In the genomic region with DNA sequence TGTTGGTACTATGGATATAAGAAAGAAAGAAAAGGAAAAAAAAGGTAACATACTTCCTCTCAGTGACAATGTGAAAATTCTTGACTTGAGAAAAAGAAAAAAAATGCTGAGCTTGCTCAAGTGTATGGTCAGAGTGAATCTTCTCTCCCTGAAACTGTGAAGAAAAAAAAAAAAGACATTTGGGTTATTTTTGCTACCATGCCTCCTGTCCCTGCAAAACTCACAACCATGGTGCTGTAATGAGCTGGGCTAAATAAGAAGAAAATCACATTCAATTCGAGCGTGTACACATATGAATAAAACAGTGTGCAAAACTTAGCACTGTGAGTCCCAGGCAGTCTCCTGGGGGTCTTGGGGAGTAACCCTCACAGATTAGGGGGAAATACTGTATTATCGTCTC, we compare ENCODE assay signal across 16 mouse cellular contexts.
DNase-seq lines count a peak whose midpoint lies in the region; ATAC-seq lines count a peak whose summit lies in the region.
"Had no signal": no experiment of that assay in that cellular context is flagged by ENCODE, and none has a peak within 500 bp of the region (broad histone marks: within the 10 kb centered on the region; RNA-seq: fewer than 3 reads in every experiment).

No protein-coding gene starts in this region.

- no peak overlapping the region; the same call in 1 of the 2 replicates for H3K4me2 ChIP-seq in hindbrain, embryonic 16.5 days (ENCODE audit: low read length)
- H3K4me2 ChIP-seq in forebrain, embryonic 13.5 days: peak overlapping the region; percentile 62
- H3K4me2 ChIP-seq in hindbrain, embryonic 13.5 days: no peak overlapping the region
- peak overlapping the region; percentile 54; the same call in 1 of the 2 replicates for H3K4me2 ChIP-seq in neural tube, embryonic 13.5 days

- no peak for DNase-seq in hindbrain, embryonic 10.5 days (ENCODE audit: low spot score)
- DNase-seq in right cerebral cortex, postnatal 10 days (ENCODE audit: low spot score in 2 of 2): no peak
- no peak for DNase-seq in adrenal gland, adult 8-10 months
- DNase-seq: cerebellum, adult 9-10 months; kidney, adult 8-10 months; kidney, postnatal 14 days; liver; right cerebral cortex, postnatal 25 days had no signal

- H3K4me3 ChIP-seq in hindbrain, embryonic 10.5 days: peak overlapping the region; percentile 44; the same call in 1 of the 2 replicates
- no peak overlapping the region for H3K4me3 ChIP-seq in hindbrain, embryonic 16.5 days (ENCODE audit: low read length)
- H3K4me3 ChIP-seq in forebrain, embryonic 13.5 days: no peak overlapping the region
- no peak overlapping the region for H3K4me3 ChIP-seq in hindbrain, embryonic 13.5 days
- H3K4me3 ChIP-seq in neural tube, embryonic 13.5 days: no peak overlapping the region

- H3K9ac ChIP-seq in hindbrain, embryonic 16.5 days (ENCODE audit: low read depth, low read length): no peak overlapping the region
- no peak overlapping the region for H3K9ac ChIP-seq in forebrain, embryonic 13.5 days
- no peak overlapping the region for H3K9ac ChIP-seq in hindbrain, embryonic 13.5 days
- H3K9ac ChIP-seq in neural tube, embryonic 13.5 days: no peak overlapping the region
- H3K9ac ChIP-seq: embryonic facial prominence, embryonic 13.5 days; heart, embryonic 13.5 days had no signal

- peak overlapping the region; percentile 87 for H3K27ac ChIP-seq in hindbrain, embryonic 10.5 days
- no peak overlapping the region for H3K27ac ChIP-seq in hindbrain, embryonic 16.5 days (ENCODE audit: low read depth, low read length)
- H3K27ac ChIP-seq in forebrain, embryonic 13.5 days: 0 out of 2 replicates have a peak overlapping the region, but pooled peaks have one; percentile 19
- no peak overlapping the region for H3K27ac ChIP-seq in hindbrain, embryonic 13.5 days
- H3K27ac ChIP-seq in neural tube, embryonic 13.5 days (replicated peaks): no peak overlapping the region
- H3K27ac ChIP-seq: heart, embryonic 13.5 days had no signal

- H3K4me1 ChIP-seq in hindbrain, embryonic 10.5 days (replicated peaks): peaks cover 42% of the 10 kb centered on the region
- no peaks in the 10 kb centered on the region; the same call in 1 of the 2 replicates for H3K4me1 ChIP-seq in hindbrain, embryonic 16.5 days (ENCODE audit: control insufficient read depth, insufficient read depth, low read depth, low read length)
- peaks cover 23% of the 10 kb centered on the region for H3K4me1 ChIP-seq in forebrain, embryonic 13.5 days
- peaks cover 18% of the 10 kb centered on the region for H3K4me1 ChIP-seq in hindbrain, embryonic 13.5 days (replicated peaks)
- peaks cover 19% of the 10 kb centered on the region for H3K4me1 ChIP-seq in neural tube, embryonic 13.5 days (replicated peaks)
- H3K4me1 ChIP-seq: heart, embryonic 13.5 days had no signal

- no peak; the same call in 1 of the 2 replicates for ATAC-seq in hindbrain, embryonic 16.5 days
- peak; percentile 14; the same call in 1 of the 2 replicates for ATAC-seq in forebrain, embryonic 13.5 days
- ATAC-seq in hindbrain, embryonic 13.5 days (ENCODE audit: low FRiP score): 0 out of 2 replicates have a peak, but pooled peaks have one; percentile 11
- no peak for ATAC-seq in neural tube, embryonic 13.5 days (ENCODE audit: low read depth)
- ATAC-seq: lung, postnatal 0 days had no signal

- no peaks in the 10 kb centered on the region for H3K9me3 ChIP-seq in hindbrain, embryonic 10.5 days
- no peaks in the 10 kb centered on the region for H3K9me3 ChIP-seq in hindbrain, embryonic 16.5 days (ENCODE audit: control insufficient read depth, low read length)
- no peaks in the 10 kb centered on the region for H3K9me3 ChIP-seq in forebrain, embryonic 13.5 days (replicated peaks)
- no peaks in the 10 kb centered on the region for H3K9me3 ChIP-seq in hindbrain, embryonic 13.5 days
- H3K9me3 ChIP-seq in neural tube, embryonic 13.5 days: no peaks in the 10 kb centered on the region
- H3K9me3 ChIP-seq: embryonic facial prominence, embryonic 13.5 days; heart, embryonic 13.5 days had no signal

- 21% methylated on average over 3 of the region's 3 CpGs for WGBS in hindbrain, embryonic 10.5 days
- 25% methylated on average over 3 of the region's 3 CpGs for WGBS in hindbrain, embryonic 16.5 days
- WGBS in forebrain, embryonic 13.5 days: 19% methylated on average over 3 of the region's 3 CpGs
- WGBS in hindbrain, embryonic 13.5 days: 26% methylated on average over 3 of the region's 3 CpGs
- WGBS in neural tube, embryonic 13.5 days: 45% methylated on average over 3 of the region's 3 CpGs

- no peaks in the 10 kb centered on the region for H3K36me3 ChIP-seq in hindbrain, embryonic 10.5 days
- no peaks in the 10 kb centered on the region for H3K36me3 ChIP-seq in hindbrain, embryonic 16.5 days (ENCODE audit: control insufficient read depth, insufficient read depth, low read length)
- H3K36me3 ChIP-seq in forebrain, embryonic 13.5 days (ENCODE audit: poor library complexity, severe bottlenecking): no peaks in the 10 kb centered on the region
- H3K36me3 ChIP-seq in hindbrain, embryonic 13.5 days: no peaks in the 10 kb centered on the region
- no peaks in the 10 kb centered on the region for H3K36me3 ChIP-seq in neural tube, embryonic 13.5 days
- H3K36me3 ChIP-seq: embryonic facial prominence, embryonic 13.5 days; heart, embryonic 13.5 days had no signal

- peaks cover 28% of the 10 kb centered on the region for H3K27me3 ChIP-seq in hindbrain, embryonic 10.5 days (ENCODE audit: insufficient read depth, poor library complexity, severe bottlenecking)
- H3K27me3 ChIP-seq in hindbrain, embryonic 16.5 days (replicated peaks; ENCODE audit: control insufficient read depth, insufficient read depth, low read length): no peaks in the 10 kb centered on the region
- peaks cover 55% of the 10 kb centered on the region for H3K27me3 ChIP-seq in forebrain, embryonic 13.5 days
- 0 out of 2 replicates have a peak, but pooled peaks cover 7% of the 10 kb centered on the region for H3K27me3 ChIP-seq in hindbrain, embryonic 13.5 days
- H3K27me3 ChIP-seq in neural tube, embryonic 13.5 days: no peaks in the 10 kb centered on the region
- H3K27me3 ChIP-seq: CH12.LX; heart, embryonic 13.5 days had no signal

Comparison
In these comparisons a context has a peak if more than half of its experiments do, and no peak if none do; other contexts are left out.
1. H3K27ac ChIP-seq: peak in hindbrain, embryonic 10.5 days (single experiment) and forebrain, embryonic 13.5 days (single experiment); none in hindbrain, embryonic 16.5 days (single experiment), hindbrain, embryonic 13.5 days (single experiment) and neural tube, embryonic 13.5 days (single experiment).
2. ATAC-seq: peak in forebrain, embryonic 13.5 days (single experiment) and hindbrain, embryonic 13.5 days (single experiment); none in hindbrain, embryonic 16.5 days (single experiment) and neural tube, embryonic 13.5 days (single experiment).
3. H3K4me2 ChIP-seq: peak in forebrain, embryonic 13.5 days (single experiment) and neural tube, embryonic 13.5 days (single experiment); none in hindbrain, embryonic 16.5 days (single experiment) and hindbrain, embryonic 13.5 days (single experiment).